Mouse (Mus musculus) bone marrow macrophage, adult 2 months (primary cell): Measurements from ENCODE around the gene Cep170.

Source experiments
- CTCF ChIP-seq: IDR thresholded peaks from 2 replicates; pipeline ENCODE4 v1.5.1; 2012; ENCODE audit warnings: low read depth, mild to moderate bottlenecking, low read length, moderate library complexity
- POLR2A ChIP-seq: IDR thresholded peaks from 2 replicates; pipeline ENCODE4 v1.6.1; 2012; ENCODE audit warnings: mild to moderate bottlenecking, low read depth, low read length, borderline replicate concordance

DNA sequence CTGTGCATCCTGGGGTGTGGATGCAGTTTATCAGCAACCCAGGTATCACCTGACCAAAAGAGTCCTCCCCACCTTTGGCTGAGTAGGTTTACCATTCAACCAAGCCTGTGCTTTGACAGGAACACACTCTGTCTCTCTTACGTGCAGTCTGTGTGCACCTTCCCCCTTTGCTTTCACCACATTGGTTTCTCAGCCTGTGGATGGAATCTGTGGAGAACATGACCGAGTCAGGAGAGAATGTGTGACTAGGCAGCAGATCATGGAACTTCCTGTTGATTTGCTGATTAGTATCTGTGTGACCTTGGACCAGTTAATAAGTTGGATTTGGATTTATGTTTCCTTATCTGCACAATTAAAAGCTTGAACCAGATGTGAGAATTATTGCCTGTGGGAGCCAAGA, 4.3 kb upstream of the Cep170 start:
- no peak for TF ChIP-seq CTCF
- TF ChIP-seq POLR2A: no peak
